Mouse (Mus musculus): Measurements from ENCODE around the gene Zfp512b. TPM values are rescaled to one million over a fixed set of nuclear protein-coding genes. Genes with fewer than 3 reads are reported as not detected.

The Zfp512b gene
- total RNA-seq (2021), result 100 to 1,000 TPM in 1 of 2 experiments, 10 to 100 TPM in 1; 82.8 to 114 TPM

DNA sequence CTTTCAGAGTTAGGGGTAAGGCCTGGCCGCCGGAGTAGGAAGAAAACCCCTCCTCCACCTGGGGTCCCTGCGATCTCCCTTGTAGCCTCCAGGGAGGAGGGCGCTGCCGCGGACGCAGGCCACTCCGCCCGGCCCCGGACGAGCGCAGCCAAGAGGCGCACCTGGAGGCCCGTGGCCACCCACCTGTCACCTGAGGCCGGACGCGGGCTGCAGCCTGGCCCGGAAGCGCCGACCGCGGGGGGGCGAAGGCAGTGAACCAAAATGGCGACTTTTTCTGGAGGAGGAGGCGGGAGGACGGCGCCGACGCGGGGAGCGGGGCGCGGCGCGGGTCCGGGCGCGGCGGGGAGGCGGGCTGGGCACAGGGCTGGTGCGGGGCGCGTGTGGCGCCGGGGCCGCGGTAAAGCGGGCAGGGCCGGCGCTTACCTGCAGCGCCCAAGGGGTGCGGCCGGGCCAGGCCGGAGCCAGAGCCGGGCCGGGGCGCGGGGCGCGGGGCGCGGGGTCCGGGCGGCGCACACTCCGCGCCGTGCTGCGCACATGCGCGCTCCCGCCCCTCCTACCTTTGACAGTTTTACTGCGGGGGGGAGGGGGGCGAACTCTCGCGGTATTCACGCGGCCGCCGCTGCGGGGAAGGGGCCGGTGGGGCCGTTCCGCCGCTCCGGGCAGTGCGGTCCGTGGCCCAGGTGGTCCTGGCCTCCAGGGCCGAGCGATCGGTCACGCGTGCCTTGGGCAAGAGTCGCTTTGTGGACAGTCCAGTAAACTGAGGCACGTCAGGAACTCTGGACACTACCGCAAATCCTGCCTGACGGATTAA is at the start of gene Zfp512b:
Gene Zfp512b, minus strand, starts transcription at position 573 of the 811 bp plus-strand sequence.
- DNase-seq (ENCODE audit: extremely low spot score in 1 of 2, low spot score in 1 of 2), result peak; percentile 56 to 68

DNA sequence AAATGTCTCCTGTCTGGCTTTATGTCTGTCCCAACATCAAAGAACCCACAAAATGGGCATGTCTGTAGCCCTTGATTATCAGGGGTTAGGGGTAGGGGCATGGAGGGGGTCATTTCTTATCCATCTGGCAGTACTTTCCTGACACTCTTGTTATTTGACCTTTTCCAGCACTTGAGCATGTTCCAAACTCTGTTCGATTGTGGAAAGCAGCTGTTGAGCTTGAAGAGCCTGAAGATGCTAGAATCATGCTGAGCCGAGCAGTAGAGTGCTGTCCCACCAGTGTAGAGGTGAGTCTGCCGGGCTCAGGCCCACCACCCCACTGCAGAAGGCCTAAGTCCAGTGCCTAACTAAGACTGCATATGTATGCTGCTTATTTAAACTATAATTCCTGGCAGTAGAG is 43.3 kb upstream of the Zfp512b start:
- no peak for DNase-seq (ENCODE audit: extremely low spot score in 1 of 2, low spot score in 1 of 2)

DNA sequence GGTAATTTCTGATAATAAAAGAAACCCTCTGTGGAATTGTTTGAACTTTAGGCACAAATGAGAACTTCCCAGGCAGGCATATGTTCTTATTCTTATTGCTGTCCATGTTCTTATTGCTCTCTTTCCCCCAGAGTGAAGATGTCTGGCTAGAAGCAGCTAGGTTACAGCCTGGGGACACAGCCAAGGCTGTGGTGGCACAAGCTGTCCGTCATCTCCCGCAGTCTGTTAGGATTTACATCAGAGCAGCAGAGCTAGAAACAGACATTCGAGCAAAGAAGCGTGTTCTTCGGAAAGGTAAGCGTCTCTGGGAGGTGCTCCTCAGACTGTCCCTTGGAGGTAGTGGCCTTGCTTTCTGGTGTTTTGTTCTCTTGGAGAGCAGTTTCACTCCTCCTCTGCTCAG is 40.0 kb upstream of the Zfp512b start:
- no peak for DNase-seq (ENCODE audit: extremely low spot score in 1 of 2, low spot score in 1 of 2)

DNA sequence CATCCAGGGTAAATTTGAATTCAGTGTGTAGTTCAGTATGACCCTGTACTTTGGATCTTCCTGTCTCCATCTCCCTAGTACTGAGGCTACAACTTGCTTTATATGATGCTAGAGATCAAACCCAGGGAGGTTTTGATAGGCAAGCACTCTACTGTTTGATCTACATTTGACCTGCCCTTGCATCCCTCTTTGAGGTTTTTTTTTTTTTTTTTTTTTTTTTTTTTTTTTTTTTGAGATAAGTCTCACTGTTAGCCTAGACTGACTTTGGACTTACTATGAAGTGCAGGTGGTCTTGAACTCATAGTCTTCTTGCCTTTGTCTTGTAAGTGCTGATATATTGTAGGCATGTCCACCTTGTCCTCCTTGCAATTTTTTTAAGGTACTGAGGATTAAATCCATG is 35.9 kb upstream of the Zfp512b start:
- no peak for DNase-seq (ENCODE audit: extremely low spot score in 1 of 2, low spot score in 1 of 2)

DNA sequence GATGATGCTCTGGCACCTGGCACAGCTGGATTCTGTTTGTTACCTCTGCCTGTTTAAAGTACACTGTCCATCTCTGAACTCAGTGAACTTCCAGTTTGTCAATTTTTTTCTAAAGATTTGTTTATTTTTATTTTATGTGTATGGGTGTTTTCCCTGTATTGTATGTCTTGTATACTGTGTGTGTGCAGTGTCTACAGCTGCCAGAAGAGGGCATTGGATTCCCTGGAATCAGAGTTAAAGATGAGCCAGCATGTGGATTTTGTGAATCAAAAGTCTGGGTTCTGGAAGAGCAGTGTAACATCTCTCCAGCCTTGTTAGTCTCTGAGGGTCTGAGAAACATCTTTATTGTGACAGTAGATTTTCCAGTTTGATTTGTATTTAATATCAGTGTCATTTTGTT is 30.8 kb upstream of the Zfp512b start:
- no peak for DNase-seq (ENCODE audit: extremely low spot score in 1 of 2, low spot score in 1 of 2)

DNA sequence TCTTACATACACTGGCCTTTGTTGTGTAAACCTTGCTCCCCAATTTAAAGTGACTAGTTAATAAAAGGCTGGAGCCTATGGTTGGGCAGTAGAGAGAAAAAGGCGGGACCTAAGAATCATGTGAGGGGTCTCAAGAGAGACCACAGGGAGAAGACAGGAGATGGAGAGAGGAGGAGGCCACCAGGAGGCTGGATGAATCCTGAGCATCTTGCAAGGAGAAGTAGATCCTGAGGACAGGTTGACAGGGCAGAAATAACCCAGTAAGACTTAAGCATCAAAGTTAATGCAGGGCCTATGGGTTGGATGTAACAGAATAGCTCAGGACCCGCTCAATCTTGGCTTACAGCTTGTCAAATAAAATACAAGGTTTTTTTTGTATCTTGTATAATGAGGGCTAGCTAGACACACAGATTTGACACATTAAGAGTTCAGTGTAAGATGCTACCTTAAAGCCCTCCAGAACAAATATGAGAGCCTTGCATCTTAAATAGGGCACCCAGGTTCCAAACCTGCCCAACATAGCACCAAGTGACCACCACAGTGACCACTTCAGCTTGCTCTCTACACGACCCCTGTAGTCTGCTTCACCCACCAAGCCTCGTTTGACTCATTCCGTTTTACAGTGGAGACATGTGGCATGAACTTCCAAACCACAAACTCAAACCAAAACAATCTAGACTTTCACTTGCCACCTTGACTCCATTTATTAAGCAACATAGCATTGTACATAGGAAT is 26.3 kb upstream of the Zfp512b start:
- DNase-seq (ENCODE audit: extremely low spot score in 1 of 2, low spot score in 1 of 2), result no peak

DNA sequence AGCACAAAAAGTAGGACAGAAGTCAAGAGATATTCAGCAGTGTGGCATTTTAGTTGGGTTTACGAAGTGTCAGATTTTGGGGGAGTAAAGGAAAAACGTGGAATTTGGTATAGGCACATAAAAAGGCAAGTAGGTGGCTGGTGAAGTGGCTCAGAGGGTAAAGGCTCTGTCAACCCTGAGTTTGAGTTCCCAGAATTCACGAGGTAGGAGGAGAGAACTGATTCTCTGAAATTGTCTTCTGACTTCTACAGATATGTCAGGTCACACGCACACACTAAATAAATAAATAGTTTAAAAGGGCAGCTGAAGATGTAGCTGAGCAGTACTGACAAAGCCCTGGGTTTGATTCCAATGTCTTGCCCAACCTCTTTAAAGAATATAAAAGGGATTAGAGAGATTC is 9.8 kb upstream of the Zfp512b start:
- DNase-seq (ENCODE audit: extremely low spot score in 1 of 2, low spot score in 1 of 2), result no peak

DNA sequence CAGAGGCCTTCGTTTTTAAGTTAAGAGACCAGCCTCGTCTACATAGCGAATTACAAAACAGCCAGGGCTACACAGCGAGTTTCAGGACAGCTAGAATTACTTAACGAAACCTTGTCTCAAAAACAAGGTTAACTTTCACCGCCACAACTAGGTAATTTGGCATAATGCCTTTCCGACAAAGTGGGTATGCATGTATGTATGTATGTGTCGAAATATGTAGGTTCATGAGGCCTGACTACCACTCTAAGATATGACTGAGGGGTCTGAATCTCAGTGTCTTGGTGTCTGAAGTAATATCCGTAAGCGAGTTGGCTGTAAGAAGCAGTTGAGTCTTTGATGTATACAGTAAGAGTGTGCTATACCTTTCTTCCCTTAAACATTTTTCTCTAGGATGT is 9.1 kb upstream of the Zfp512b start:
- DNase-seq (ENCODE audit: extremely low spot score in 1 of 2, low spot score in 1 of 2), result no peak

DNA sequence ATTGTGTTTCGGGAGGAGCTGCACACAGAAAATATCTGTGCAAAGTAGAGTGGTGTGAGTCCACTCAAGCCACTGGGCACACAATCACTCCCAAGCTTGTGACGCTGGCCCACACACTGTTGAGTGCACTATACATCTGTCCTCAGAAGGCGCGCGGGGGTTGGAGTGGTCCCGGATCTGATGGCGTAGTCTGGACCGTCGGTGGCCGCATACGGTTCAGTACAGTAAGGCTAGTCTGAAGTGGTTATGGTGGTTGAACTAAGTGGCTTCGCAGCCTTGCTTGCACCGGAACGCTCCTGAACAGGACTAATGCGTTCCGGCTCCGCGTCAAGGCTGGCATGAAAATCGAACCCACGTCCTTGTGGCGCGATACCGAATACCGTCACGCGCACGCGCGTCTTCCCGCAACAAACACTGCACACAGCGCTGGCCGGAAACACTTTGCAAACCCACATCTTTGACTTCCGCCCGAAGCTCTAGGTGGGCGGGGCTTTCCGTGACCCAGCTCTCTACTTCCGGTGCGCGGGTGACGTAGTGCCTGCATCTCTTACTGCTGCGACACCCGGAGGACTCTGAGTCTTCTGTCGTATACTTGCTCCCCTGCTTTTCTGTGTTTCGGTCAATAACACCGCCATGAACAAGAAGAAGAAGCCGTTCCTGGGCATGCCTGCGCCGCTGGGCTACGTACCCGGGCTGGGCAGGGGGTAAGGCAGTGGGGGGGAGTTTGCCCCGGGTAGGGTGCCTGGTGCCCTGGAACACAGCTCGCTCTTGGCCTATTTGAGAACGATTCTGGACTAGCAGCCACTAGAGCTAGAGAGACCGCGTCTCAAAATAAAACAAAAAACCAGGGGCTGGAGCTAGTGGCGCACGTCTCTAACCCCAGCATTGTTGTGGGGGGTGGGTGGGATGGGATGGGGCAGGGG is 8.5 kb upstream of the Zfp512b start:
- DNase-seq (ENCODE audit: extremely low spot score in 1 of 2, low spot score in 1 of 2), result peak; percentile 90 to 95

DNA sequence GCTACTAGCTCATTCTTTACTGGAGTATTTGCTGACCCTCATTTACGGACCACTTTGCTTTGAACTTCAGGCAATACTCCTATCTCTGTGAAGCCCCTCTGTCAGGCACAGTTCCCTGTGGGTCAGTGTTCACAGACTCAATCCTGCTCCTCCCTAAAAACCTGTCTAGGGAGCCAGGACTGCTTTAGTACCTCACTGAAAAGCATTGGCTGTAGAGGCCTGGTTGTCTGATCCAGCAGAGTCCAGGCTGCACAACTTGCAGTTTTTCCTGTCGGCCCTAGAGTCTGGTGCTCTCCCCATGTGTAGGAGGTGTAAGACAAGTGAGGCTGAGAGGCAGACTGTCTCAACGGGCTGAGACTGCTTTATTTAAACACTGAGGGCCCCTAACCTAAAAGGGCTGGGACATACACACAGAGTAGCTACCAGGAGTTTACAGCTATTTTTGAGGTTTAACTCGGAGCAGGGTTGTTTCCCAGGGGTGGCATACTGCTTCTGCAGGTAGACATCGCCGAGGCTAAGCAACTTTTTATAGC is 7.7 kb upstream of the Zfp512b start:
- DNase-seq (ENCODE audit: extremely low spot score in 1 of 2, low spot score in 1 of 2), result no peak

DNA sequence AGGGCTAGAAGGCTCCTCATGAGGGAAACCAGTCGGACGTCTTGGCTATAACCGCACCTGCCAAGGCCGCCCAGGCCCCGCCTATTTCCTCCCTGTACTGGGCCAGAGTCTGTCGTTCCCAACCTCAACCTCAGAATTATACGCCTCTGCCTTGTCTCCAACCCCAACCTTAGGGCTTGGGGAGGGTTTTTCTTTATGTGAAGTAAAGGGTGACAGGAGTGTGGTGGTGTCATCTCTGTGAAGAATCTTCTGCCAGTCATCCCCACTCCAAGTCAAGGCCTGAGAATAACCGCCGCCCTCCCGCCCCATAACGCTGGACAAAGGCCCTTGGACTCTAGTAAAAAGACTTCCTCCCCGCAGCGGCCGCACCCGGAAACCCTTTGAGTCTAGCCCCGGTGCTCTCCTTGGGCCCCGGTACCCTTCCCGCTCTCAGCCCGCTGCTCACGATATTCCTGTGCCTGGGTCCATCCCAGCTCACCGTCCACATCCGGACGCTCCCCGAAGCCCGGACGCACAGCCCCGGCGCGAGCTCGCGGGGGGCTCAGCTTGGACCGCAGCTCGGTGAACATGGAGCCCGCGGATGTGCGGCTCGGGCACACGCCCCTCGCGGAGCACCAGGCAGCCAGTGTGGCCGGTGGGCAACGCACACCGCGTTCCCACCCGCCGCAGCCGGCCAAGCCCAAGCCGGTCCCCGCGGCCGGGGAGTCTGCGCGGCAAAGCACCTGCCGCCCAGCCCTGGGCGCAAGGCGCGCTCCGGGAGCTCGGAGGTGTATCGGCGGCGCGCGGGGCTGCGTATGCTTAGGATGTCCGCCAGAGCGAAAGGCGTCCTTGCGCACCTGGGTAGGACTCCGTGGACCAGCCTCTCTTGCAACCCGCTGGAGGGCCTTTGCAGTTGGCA is 6.1 kb upstream of the Zfp512b start, which contains the start of gene Samd10:
Gene Samd10, minus strand, starts transcription at position 759 of the 898 bp plus-strand sequence.
- DNase-seq (ENCODE audit: extremely low spot score in 1 of 2, low spot score in 1 of 2), result peak; percentile 47 to 54

DNA sequence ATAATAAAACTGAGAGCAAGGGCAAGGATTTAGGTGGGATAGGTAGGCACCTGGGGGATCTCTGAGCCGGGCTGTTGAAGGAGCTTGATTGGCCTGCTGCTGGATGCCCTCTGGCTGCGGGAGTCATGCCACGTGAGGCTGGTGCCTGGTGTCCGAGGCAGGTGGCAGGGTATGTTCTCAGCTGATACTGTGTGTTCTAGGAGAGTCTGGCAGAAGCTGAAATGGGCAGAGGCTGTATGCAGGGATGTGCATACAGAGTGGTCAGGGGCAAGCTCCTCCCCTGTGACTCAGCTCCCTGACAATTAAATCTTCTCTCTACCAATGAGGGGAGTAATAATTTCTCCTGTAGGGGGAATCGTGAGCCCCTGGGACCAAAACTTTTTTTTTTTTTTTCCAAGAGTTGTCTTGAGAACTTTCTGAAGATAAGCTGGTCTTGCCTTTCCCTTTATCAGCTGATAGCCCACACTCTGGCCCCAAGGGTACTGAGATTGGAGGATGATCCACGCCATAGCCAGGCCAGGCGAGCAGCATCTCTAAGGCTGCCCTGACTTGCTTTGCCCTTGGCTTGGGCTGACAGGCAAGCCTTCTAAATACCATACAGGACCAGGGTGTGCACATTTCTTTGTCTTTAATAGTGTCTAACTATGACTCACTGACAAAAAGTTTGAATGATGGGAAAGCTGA is 4.9 kb upstream of the Zfp512b start:
- DNase-seq (ENCODE audit: extremely low spot score in 1 of 2, low spot score in 1 of 2), result no peak

DNA sequence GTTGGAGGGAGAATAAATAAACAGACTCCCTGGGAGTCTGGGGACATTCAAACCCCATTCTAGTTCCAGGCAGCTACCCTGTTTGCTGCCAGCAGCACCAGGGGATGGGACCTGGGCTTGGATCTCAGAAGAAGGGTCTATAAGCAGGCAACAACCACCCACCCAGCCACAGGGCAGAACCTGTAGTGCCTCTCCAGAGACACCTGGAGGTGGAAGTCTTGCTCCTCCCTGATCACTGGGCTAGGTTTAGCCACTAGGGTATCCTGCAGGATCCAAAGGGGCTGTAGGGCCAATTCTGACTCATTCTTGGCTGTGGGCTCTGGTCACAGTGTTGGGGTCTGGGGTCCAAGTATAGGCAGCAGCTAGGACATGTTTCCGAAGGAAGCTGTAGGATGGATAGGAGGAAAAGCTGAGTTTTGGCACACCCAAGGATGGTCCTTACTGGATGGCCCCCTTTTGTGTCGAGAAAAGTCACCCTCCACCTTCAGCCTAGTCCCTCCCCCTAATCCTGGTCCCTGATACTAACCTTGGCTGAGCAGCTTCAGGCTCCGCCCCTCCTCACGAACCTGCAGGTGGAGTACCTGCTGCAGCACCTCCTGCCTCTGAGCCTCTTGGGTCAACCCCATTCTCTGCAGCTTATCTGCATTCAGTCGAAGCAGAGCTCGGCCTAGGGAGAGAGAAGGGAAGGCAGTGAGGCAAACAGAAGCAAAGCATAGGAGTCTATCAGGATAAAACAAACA is 3.8 kb upstream of the Zfp512b start:
- no peak for DNase-seq (ENCODE audit: extremely low spot score in 1 of 2, low spot score in 1 of 2)

DNA sequence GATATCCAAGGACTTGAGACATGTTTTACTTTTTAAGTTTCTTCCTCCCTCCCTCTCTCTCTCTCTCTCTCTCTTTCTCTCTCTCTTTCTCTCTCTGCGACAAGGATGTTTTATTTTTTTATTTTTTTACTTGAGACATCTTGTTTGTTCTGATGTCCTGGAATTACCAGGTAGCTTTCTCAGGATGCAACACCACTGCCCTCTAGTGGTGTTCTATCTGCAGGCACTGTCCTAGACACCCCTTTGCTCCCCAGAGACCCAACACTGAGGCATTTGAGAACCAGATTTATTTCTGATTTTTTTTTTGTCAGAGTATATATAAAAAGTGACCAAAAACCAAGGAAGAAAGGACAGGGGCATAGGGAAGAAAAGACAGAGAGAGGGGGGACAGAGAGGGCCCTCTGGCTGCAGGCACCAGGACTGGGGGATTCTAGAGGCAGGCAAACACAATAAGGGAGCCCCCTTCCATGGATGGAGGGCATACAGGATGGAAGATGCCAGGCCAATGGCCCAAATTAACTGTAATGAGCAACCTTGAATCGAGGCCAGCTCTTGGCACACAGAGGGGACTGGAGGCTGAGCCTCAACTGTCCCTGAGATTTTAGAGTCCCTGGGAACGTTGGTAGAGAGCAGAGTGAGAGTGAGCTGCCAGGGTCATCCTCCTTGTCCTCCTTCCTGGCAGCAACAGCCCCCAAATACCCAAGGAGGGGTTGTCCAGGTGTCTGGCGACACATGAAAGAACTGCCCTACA is 2.5 kb upstream of the Zfp512b start:
- no peak for DNase-seq (ENCODE audit: extremely low spot score in 1 of 2, low spot score in 1 of 2)

DNA sequence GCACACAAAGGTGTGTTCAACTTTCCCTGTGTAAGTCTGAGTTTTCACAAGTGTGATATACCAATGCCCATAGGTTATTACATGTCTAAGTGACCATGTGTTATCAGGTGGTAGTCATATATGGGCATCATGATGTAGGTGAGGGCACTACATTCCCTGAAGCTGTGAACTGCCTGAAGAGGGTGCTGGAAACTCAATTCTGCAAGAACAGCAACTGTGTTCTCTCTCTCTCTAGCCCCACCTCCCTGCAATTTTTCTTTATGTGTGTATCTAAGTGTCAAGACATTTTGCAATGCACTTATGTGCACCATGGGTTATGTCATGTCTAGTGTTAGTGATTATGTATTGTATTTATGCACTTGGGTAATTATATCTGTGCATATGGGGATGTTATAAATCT is 1.3 kb upstream of the Zfp512b start:
- DNase-seq (ENCODE audit: extremely low spot score in 1 of 2, low spot score in 1 of 2), result no peak

DNA sequence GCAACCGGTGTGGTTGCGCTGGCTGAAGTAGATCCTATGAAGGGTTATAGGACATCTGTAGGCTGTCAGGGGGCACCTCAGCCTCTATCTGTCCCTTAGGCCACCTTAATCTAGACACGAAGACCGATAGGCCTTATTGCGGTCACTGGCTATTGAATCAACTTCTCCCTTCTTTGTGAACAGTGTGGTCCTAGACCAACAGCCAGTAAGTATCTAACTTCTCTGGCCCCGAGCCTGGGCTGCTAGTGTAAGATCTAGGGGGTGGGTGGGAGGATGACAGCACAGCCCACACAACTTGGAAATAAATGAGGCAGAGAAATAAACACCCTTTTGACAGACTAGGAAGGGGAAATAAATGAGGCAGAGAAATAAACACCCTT is 429 bp upstream of the Zfp512b start:
- DNase-seq (ENCODE audit: extremely low spot score in 1 of 2, low spot score in 1 of 2), result no peak

DNA sequence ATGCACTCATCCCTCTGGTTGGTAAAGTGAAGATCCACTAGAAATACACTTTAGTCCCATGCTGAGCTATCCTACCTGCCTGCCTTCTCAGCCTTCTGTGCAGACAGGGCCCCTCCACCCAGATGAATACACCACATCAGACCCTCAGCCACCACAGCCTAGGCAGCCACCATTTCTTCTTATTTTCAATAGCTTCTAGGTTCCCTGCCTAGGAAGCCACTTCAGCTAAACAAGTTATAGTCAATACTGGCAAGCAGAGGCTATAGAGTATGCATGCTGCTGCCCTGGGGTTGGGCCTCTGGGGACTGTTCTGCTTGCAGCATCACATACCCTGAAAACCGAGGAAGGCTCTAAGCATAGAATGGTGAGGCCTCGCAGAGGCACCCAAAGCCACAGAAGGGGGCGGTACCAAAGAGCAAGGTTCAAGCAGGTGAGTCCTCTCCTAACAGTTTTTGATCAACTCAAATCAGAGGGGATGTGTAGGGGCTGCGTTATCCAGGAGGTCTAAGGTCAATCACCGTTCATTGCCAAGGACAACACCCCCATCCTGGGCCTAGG is 996 bp downstream of the Zfp512b start, which contains the start of gene Prpf6:
Gene Prpf6, plus strand, starts transcription at position 341 of the 558 bp plus-strand sequence.
- DNase-seq (ENCODE audit: extremely low spot score in 1 of 2, low spot score in 1 of 2), result no peak
